Mouse (Mus musculus): ENCODE data around the gene Timmdc1.

Gene Timmdc1

DNA sequence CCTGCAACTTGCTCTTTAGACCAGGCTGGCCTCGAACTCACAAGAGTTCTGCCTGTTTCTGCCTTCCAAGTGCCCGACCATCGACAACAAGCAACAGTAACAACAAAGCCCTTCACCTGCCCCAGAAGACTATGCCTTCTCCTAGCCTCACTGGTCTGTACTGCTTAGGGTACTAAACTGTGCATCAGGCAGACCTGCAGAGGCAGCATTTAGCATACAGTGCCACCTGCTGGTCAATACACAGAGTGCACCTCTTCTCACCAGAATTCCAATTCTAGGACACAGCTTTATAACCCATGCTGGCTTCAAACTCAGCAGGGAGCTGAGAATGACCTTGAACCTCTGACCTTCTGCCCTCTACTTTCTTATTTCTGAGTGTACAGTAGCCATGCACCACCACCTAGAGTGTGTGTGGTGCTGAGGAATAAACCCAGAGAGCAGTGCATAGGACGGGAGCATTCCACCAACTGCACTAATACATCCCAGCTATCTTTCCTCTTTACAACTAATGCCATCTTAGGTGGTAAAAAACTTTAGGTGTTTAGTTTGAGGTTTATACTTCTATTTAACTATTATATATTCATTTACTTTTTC lies 16.3 kb downstream of the Timmdc1 start:
- in situ Hi-C loops (cut with MboI; ENCODE audit: low pct_unique_long_range_greater_than_20kb in 1 of 2, low sequenced_read_pairs in 2 of 2, unreplicated experiment in 1 of 2), result no loop called here

DNA sequence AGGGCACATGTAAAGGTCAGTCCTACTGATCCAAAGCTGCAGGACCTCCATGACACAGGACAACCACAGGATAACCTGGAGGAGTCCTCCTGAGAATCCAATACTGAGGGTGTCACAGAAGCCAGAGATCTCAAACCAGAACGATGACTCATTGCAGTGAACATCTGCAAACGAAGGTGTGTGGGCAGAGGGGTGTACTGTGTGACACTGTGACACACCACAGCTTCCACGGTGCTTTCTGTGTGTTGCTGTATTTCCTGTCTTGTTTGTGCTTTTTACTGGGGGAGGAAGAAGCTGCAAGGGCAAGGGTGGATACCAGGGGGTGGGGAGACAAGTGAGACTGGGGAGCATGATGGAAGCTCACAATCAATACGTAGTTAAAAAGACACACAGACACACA lies 18.9 kb downstream of the Timmdc1 start:
- in situ Hi-C loops (cut with MboI; ENCODE audit: low pct_unique_long_range_greater_than_20kb in 1 of 2, low sequenced_read_pairs in 2 of 2, unreplicated experiment in 1 of 2), result no loop called here

DNA sequence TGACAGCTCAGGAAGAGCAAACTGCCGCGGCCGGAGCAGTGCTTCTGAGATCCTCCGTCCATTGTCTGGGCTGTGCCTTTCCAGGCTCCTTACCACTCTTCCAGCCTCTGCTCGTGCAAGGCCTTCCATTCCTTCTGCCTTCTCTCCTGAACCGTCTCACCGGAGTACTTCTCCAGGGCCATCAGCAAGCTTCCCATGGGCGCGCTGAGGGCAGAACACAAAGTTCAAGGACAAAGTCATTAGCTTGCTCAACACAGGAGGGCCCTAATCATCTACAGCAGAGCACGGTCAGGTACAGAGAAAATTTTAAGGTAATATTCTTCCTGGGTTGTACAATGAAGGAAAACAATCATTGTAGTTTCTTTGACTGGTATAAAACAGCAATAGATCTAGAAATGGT lies 20.0 kb downstream of the Timmdc1 start:
- in situ Hi-C loops (cut with MboI; ENCODE audit: low pct_unique_long_range_greater_than_20kb in 1 of 2, low sequenced_read_pairs in 2 of 2, unreplicated experiment in 1 of 2), result no loop called here

DNA sequence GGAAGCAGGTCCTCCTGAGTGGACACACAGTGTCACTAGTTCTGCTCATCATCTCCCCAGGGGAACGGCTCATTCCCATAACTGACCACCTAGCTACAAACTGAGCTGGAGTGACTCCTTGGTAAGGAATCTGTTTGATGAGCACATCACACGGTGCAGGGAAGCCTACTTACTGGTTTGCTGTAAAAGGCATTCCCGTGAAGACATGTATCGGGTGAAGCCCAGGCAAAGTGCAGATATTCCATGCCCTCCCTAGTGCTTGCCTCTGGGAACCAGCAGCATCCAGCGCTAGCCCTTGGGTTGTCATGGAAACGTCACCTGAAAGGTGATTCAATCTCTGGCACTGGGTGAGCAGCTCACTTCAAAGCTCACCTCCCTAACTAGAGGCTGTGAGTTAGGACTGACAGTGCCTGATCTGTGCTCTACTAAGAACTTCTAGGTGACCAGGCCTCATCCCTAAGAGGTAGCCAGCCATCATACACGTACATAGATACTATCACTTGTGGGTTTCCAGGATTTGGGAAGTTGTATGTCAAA lies 25.8 kb downstream of the Timmdc1 start:
- in situ Hi-C loops (cut with MboI; ENCODE audit: low pct_unique_long_range_greater_than_20kb in 1 of 2, low sequenced_read_pairs in 2 of 2, unreplicated experiment in 1 of 2), result loop anchor here in 1 of 2 experiments (10.0 to 25.0 kb wide), 2 partner anchors 152 to 559 kb away; partner anchors contain the start of genes Cox17, Gm21987 and Maats1

DNA sequence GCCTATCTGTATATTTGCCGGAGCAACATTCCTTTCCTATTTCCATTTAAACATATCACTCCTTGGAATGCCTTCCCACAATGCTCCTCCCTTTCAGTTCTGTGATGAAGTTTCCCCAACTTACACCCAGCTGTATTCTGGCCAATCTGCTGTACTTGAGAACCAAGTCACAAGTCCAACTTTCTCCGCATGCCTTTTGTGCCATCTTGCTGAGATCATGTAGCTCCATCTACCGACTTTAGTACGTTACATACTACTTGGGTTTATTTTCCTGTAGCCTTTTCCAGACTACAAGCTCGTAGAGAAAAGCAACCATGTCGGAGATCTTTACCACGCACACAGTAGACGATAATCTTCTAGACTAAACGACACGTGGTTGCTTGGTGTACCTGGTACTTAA lies 28.6 kb downstream of the Timmdc1 start:
- in situ Hi-C loops (cut with MboI; ENCODE audit: low pct_unique_long_range_greater_than_20kb in 1 of 2, low sequenced_read_pairs in 2 of 2, unreplicated experiment in 1 of 2), result loop anchor here in 1 of 2 experiments (10.0 to 25.0 kb wide), 2 partner anchors 149 to 557 kb away; partner anchors contain the start of genes Cox17, Gm21987 and Maats1

DNA sequence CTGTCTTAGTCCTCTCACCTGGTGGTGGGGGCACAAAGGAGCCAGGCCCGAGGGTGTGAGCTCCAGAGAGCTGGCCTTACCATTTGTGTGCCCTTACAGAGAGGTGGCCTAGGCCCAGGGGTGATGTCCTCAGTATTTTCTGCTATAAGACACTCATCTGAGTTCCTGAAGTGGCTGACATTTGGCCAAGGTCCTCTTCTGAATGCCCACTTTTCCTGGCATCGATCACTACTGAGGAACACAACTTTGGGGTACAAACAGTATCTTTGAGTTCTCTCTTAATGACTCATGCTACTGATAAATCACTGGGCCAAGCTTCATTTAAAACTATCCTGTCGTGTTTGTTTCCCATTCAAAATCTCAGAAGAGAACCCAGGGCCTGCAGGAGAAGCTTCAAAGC lies 29.9 kb downstream of the Timmdc1 start:
- in situ Hi-C loops (cut with MboI; ENCODE audit: low pct_unique_long_range_greater_than_20kb in 1 of 2, low sequenced_read_pairs in 2 of 2, unreplicated experiment in 1 of 2), result loop anchor here in 1 of 2 experiments (10.0 to 25.0 kb wide), 2 partner anchors 148 to 555 kb away; partner anchors contain the start of genes Cox17, Gm21987 and Maats1

DNA sequence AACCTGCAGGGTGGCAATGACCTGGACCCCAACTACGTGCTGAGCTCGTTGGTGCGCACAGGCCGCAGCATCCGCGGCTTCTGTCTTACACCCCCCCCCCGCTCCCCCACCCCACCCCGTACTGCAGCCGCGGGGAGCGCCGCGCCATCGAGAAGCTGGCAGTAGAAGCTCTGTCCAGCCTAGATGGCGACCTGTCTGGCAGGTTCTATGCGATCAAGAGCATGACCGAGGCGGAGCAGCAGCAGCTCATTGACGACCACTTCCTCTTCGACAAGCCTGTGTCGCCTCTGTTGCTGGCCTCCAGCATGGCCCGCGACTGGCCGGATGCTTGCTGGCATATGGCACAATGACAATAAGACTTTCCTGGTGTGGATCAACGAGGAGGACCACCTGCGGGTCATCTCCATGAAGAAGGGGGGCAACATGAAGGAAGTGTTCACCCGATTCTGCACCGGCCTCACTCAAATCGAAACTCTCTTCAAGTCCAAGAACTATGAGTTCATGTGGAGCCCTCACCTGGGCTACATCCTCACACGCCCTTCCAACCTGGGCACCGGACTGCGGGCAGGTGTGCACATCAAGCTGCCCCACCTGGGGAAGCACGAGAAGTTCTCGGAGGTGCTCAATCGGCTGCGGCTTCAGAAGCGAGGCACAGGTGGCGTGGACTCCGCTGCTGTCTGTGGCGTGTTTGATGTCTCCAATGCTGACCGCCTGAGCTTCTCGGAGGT lies 38.7 kb downstream of the Timmdc1 start:
- in situ Hi-C loops (cut with MboI; ENCODE audit: low pct_unique_long_range_greater_than_20kb in 1 of 2, low sequenced_read_pairs in 2 of 2, unreplicated experiment in 1 of 2), result loop anchor here (10.0 to 25.0 kb wide), 2 partner anchors 139 to 546 kb away; partner anchors contain the start of genes Cox17 (in 1 of the 2), Gm21987 (in 1 of the 2) and Maats1 (in 1 of the 2)

DNA sequence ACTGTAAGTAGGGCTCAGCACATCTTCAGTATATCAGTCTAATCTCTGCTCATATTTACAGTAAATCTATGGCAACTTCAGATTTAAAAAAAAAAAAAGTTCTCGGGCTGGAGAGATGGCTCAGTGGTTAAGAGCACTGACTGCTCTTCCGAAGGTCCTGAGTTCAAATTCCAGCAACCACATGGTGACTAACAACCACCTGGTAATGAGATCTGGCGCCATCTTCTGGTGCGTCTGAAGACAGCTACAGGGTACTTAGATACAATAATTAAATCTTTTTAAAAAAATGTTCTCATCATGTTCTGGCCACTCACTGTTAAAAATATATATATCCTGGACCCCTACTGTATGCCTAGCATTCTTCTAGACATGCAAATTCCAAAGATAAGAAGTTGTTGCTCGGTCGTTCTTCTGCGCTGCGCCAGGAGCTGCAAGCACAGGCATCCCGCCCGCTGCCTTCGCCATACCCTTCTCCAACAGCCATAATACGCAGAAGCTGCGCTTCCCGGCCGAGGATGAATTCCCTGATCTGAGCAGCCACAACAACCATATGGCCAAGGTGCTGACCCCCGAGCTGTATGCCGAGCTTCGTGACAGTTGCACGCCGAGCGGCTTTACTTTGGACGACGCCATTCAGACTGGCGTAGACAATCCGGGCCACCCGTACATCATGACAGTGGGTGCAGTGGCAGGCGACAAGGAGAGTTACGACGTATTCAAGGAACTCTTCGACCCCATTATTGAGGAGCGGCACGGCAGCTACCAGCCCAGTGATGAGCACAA lies 39.5 kb downstream of the Timmdc1 start:
- in situ Hi-C loops (cut with MboI; ENCODE audit: low pct_unique_long_range_greater_than_20kb in 1 of 2, low sequenced_read_pairs in 2 of 2, unreplicated experiment in 1 of 2), result loop anchor here (10.0 to 25.0 kb wide), 2 partner anchors 138 to 546 kb away; partner anchors contain the start of genes Cox17 (in 1 of the 2), Gm21987 (in 1 of the 2) and Maats1 (in 1 of the 2)

DNA sequence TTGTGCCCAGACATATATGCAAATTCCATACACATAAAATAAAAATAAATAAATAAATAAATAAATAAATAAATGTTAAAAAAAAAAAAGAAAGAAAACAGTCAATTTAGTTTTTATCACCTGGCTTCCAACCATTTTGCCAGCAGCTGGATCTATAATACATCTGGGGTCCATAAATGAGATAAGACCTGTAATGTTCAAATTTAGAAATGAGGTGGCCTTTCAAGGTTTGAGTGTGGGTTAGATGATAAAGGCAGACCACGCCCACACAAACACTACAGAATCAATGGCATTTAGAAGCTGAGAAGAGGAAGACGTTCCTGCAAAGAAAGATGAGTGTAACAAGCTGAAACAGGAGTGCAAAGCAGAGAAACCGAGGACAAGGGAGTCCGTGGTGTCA lies 41.1 kb downstream of the Timmdc1 start:
- in situ Hi-C loops (cut with MboI; ENCODE audit: low pct_unique_long_range_greater_than_20kb in 1 of 2, low sequenced_read_pairs in 2 of 2, unreplicated experiment in 1 of 2), result loop anchor here (10.0 to 25.0 kb wide), 2 partner anchors 137 to 544 kb away; partner anchors contain the start of genes Cox17 (in 1 of the 2), Gm21987 (in 1 of the 2) and Maats1 (in 1 of the 2)

DNA sequence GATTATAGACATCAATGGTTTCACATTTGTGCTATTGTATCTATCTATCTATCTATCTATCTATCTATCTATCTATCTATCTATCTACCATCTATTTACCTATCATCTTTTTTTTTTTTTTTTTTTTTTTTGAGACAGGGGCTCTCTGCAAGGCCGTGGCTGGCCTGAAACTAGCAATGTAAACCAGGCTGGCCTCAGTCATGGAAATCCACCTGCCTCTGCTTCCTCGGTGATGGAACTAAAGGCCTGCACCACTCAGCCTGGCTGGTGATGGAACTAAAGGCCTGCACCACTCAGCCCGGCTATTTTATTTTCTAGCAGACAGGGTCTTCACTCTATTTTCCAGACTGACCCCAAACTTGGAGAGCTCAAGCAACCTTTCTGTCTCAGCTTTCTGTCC lies 44.2 kb downstream of the Timmdc1 start:
- in situ Hi-C loops (cut with MboI; ENCODE audit: low pct_unique_long_range_greater_than_20kb in 1 of 2, low sequenced_read_pairs in 2 of 2, unreplicated experiment in 1 of 2), result loop anchor here in 1 of 2 experiments (25.0 kb wide), 1 partner anchor 541 kb away; no protein-coding TSS in a partner anchor

DNA sequence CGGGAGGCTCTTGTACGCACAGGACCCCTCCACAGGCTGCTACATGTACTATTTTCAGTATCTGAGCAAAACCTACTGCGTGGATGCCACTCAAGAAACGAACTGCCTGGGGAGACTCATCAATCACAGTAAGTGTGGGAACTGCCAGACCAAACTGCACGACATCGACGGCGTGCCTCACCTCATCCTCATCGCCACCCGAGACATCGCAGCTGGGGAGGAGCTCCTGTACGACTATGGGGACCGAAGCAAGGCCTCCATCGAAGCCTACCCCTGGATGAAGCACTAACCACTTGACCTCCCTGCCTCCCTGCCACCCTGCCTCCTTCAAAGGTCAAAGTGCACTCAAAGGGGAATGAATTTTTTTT lies 45.2 kb downstream of the Timmdc1 start:
- in situ Hi-C loops (cut with MboI; ENCODE audit: low pct_unique_long_range_greater_than_20kb in 1 of 2, low sequenced_read_pairs in 2 of 2, unreplicated experiment in 1 of 2), result loop anchor here in 1 of 2 experiments (25.0 kb wide), 1 partner anchor 540 kb away; no protein-coding TSS in a partner anchor

DNA sequence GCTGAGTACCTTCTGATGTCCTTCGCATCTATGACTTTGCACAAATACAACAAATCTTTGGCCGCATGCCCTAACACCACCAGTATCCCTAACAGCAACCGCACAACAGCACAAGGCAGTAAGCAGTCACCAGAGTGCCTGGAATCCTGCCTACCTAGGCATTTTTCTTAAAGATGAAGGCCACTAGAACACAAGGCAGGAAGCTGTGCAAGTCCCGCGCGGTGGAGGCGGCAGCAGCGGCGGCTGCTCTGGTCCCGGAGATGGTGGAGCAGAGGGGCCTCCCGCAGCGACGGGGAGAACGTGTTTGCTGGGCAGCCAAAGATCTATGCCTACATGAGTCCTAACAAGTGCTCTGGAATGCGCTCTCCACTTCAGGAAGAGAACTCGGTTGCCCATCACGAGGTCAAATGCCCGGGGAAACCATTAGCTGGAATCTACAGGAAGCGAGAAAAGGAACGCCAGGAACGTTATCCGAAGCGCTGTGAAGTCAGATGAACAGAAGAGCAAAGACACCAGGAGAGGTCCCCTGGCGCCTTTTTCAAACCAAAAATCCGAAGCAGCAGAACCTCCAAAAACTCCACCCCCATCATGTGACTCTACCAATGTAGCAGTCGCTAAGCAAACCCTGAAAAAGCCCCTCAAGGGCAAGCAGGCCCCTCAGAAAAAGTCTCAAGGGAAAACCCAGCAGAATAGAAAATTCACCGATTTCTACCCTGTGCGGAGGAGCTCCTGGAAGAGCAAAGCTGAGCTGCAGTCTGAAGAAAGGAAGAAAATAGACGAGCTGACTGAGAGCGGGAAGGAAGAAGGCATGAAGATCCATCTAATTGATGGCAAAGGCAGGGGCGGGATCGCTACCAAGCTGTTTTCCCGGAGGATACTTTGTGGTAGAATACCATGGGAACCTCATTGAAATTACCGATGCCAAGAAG lies 45.9 kb downstream of the Timmdc1 start:
- in situ Hi-C loops (cut with MboI; ENCODE audit: low pct_unique_long_range_greater_than_20kb in 1 of 2, low sequenced_read_pairs in 2 of 2, unreplicated experiment in 1 of 2), result loop anchor here in 1 of 2 experiments (25.0 kb wide), 1 partner anchor 539 kb away; no protein-coding TSS in a partner anchor

DNA sequence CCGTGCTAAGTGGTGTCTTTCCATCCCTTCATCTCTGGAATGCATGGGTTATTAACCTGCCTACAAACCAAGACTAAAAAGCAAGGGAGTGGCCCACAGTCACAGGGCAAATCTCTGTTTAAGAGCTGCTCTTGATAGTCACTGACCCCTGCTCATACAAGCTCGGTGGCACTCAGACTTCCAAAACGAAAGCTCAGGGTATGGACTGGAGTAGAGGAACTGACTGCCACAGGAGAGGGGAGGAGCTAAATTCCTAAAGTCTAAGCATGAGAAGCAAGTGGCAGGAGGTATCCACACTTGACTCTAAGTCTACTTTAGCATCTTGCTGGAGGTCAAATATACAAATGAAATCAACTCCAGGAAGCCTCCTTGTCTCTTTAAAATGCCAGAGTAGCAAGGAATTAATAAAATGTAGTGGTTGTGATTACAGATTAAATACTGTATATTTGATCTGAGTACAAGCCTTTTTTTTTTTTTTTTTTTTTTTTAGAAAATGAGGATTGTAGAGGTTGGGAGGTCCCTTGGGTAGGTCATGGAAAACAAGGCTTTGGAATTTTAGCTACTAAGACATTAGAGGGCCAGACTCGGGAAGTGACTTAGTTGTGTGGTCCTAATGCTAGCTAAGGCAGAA lies 46.7 kb downstream of the Timmdc1 start:
- in situ Hi-C loops (cut with MboI; ENCODE audit: low pct_unique_long_range_greater_than_20kb in 1 of 2, low sequenced_read_pairs in 2 of 2, unreplicated experiment in 1 of 2), result loop anchor here in 1 of 2 experiments (25.0 kb wide), 1 partner anchor 538 kb away; no protein-coding TSS in a partner anchor

DNA sequence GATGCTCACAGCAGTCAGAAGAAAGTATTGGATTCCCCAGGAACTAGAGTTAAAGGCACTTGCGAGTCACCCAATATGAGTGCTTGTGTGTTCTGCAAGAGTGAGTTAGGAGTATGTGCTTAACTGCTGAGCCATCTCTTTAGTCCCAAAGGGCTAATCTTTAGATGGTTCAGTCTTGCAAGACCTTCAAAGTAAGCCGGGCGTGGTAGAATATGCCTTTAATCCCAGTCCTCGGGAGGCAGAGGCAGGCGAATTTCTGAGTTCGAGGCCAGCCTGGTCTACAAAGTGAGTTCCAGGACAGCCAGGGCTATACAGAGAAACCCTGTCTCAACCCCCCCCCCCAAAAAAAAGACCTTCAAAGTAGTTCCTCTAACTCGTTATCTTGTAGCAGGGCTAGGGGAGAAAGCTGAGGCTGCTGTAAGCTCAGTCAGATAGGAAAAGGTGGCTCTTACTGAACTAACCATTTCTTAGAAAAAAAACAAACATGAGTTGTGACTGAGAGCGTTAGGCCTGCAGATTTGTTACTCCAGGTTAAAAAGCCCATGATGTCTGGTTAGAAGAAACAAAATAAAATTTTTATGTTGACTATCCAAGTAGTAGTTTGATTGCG lies 47.7 kb downstream of the Timmdc1 start:
- in situ Hi-C loops (cut with MboI; ENCODE audit: low pct_unique_long_range_greater_than_20kb in 1 of 2, low sequenced_read_pairs in 2 of 2, unreplicated experiment in 1 of 2), result loop anchor here in 1 of 2 experiments (25.0 kb wide), 1 partner anchor 537 kb away; no protein-coding TSS in a partner anchor

DNA sequence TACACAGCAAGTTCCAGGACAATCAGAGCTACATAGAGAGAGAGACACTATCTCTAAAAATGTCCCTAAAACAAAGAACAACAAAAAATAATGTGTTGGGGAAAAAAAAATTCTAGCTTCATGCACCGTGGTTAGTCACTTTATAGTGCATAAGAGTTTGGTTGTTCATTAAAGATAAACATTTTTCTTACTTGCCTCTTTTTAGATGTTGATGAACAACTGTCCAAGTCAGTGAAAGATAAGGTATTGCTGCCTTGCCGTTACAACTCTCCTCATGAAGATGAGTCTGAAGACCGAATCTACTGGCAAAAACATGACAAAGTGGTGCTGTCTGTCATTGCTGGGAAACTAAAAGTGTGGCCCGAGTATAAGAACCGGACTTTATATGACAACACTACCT lies 48.8 kb downstream of the Timmdc1 start:
- in situ Hi-C loops (cut with MboI; ENCODE audit: low pct_unique_long_range_greater_than_20kb in 1 of 2, low sequenced_read_pairs in 2 of 2, unreplicated experiment in 1 of 2), result no loop called here

DNA sequence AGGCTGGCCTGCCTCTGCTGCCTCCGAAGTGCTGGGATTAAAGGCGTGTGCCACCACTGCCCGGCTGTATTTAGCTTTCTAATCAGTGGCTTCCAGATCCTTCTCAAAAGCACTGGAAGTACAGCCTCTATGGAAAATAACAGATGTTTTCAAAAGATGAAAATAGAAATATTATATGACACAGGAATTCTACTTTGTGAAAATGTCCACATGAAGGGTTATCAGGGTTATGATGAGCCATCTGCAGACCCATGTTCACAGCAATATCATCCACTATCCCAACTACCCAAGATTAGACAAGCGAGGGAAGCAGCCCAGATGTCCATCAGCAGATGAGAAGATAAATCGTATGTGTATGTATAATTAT lies 50.0 kb downstream of the Timmdc1 start:
- in situ Hi-C loops (cut with MboI; ENCODE audit: low pct_unique_long_range_greater_than_20kb in 1 of 2, low sequenced_read_pairs in 2 of 2, unreplicated experiment in 1 of 2), result no loop called here

All from mouse embryonic stem cell (cell line).